Mouse (Mus musculus) heart, postnatal 0 days (tissue): ENCODE results near the gene Atp6v0c. TPM values are rescaled to one million over a fixed set of nuclear protein-coding genes. Genes with fewer than 3 reads are reported as not detected.

ENCODE experiments used
- ATAC-seq: fragments of 200-750 bp; cut with Nextera tagmentation; 2 replicates; pipeline ENCODE4 v1.8.0; 2017; ENCODE audit warnings: low read depth, moderate number of reproducible peaks, moderate library complexity; ENCODE audit not compliant: insufficient read depth
- DNase-seq: peaks from one replicate; pipeline ENCODE4 v3.0.0-alpha.2; 2016; ENCODE audit warnings: low spot score
- H3K27ac ChIP-seq: fragments of 300-500 bp; sonication (generic); 2 replicates; pipeline ENCODE4 v1.5.1; 2014; ENCODE audit warnings: low read depth, mild to moderate bottlenecking
- H3K27me3 ChIP-seq: fragments of 300-500 bp; sonication (generic); 2 replicates; pipeline ENCODE4 v1.6.1; 2014; ENCODE audit warnings: low read length, mixed read lengths; ENCODE audit not compliant: control insufficient read depth, insufficient read depth
- H3K36me3 ChIP-seq: fragments of 300-500 bp; sonication (generic); replicated peaks from 2 replicates; pipeline ENCODE4 v1.6.1; 2014; ENCODE audit warnings: low read length, mixed read lengths; ENCODE audit not compliant: control insufficient read depth, insufficient read depth
- H3K4me1 ChIP-seq: fragments of 300-500 bp; sonication (generic); 2 replicates; pipeline ENCODE4 v1.6.1; 2014; ENCODE audit warnings: antibody characterized with exemption; ENCODE audit not compliant: control insufficient read depth, insufficient read depth
- H3K4me2 ChIP-seq: fragments of 300-500 bp; sonication (generic); 2 replicates; pipeline ENCODE4 v1.6.1; 2014; ENCODE audit warnings: low read depth, mild to moderate bottlenecking, low read length, moderate library complexity
- H3K4me3 ChIP-seq: fragments of 300-500 bp; sonication (generic); 2 replicates; pipeline ENCODE4 v1.5.1; 2014; ENCODE audit warnings: low read depth, low read length
- H3K9ac ChIP-seq: fragments of 300-500 bp; sonication (generic); replicated peaks from 2 replicates; pipeline ENCODE4 v1.6.1; 2014; ENCODE audit warnings: low read depth, low read length, mixed read lengths
- H3K9me3 ChIP-seq: fragments of 300-500 bp; sonication (generic); replicated peaks from 2 replicates; pipeline ENCODE4 v1.6.1; 2016; ENCODE audit warnings: low read length; ENCODE audit not compliant: control insufficient read depth
- CTCF ChIP-seq: IDR thresholded peaks from 2 replicates; pipeline ENCODE4 v1.5.1; 2016; ENCODE audit warnings: antibody characterized with exemption, control low read depth, low read depth
- EP300 ChIP-seq: IDR thresholded peaks from 2 replicates; pipeline ENCODE4 v1.6.1; 2016; ENCODE audit warnings: antibody characterized with exemption, low read depth
- WGBS: fragments of 180-500 bp; shearing (Covaris S2); extraction: QIAGEN DNeasy Blood & Tissue Kit; methylation state at CpG from one replicate; pipeline ENCODE4 v1.1.7; 2014; 5-methylcytosine and 5-hydroxymethylcytosine counted together
- polyA plus RNA-seq: library from polyadenylated mRNA; unstranded; fragments of >200 nt; fragmentation: Nextera tagmentation; extraction: Ambion mirVana; gene quantifications from 2 replicates; pipeline ENCODE4 v1.2.1, GENCODE M21; 2015
- total RNA-seq: library from RNA; depleted of rRNA; stranded (reverse); fragments of >200 nt; gene quantifications from 2 replicates; pipeline ENCODE4 v1.2.3, GENCODE M21; 2014; ENCODE audit warnings: low replicate concordance; rRNA removed

The Atp6v0c gene
- total and polyA plus RNA-seq, 2 experiments from 2014 or later, result 238 to 570 TPM

- no peaks in the 10 kb centered on the region for H3K9me3 ChIP-seq
- no peaks in the 10 kb centered on the region for H3K36me3 ChIP-seq
- TF ChIP-seq EP300, result no peak
- no peak for TF ChIP-seq CTCF
- H3K27ac ChIP-seq, result no peak overlapping the region
- DNase-seq, result no peak
- ATAC-seq, result no peak
- peaks cover 5% of the 10 kb centered on the region; the same call in 1 of the 2 replicates for H3K4me1 ChIP-seq
- H3K4me2 ChIP-seq, result no peak overlapping the region
- H3K27me3 ChIP-seq, result no peaks in the 10 kb centered on the region
- no peak overlapping the region for H3K9ac ChIP-seq
- H3K4me3 ChIP-seq, result no peak overlapping the region
- WGBS, result 71% methylated on average over 3 of the region's 3 CpGs
Measured at GRCm38 (mm10) chr17:24119446-24119845, 50.1 kb downstream of the Atp6v0c start.

Other genes starting within 250 kb of the Atp6v0c start
- not detected in 2 replicates for gene Sbp, start 228.0 kb downstream of the Atp6v0c start, total RNA-seq
- not detected in 2 replicates for gene Sbp, start 228.0 kb downstream of the Atp6v0c start, polyA plus RNA-seq
- not detected in 2 replicates for gene Sbpl, start 214.4 kb downstream of the Atp6v0c start, total RNA-seq
- not detected in 2 replicates for gene Sbpl, start 214.4 kb downstream of the Atp6v0c start, polyA plus RNA-seq
- not detected in 2 replicates for gene Prss30, start 189.1 kb downstream of the Atp6v0c start, total RNA-seq
- gene Prss30, start 189.1 kb downstream of the Atp6v0c start, polyA plus RNA-seq, result not detected in 2 replicates
- 0.15 TPM in 1 of 2 replicates, not detected in the other for gene Prss22, start 171.6 kb downstream of the Atp6v0c start, total RNA-seq
- not detected in 2 replicates for gene Prss22, start 171.6 kb downstream of the Atp6v0c start, polyA plus RNA-seq
- gene Prss27, start 131.6 kb downstream of the Atp6v0c start, total RNA-seq, result 0.99 and 1.1 TPM in 2 replicates
- gene Prss27, start 131.6 kb downstream of the Atp6v0c start, polyA plus RNA-seq, result not detected in 2 replicates
- gene Kctd5, start 96.2 kb downstream of the Atp6v0c start, total RNA-seq, result 34.1 and 39.5 TPM in 2 replicates
- gene Kctd5, start 96.2 kb downstream of the Atp6v0c start, polyA plus RNA-seq, result 23.2 and 23.9 TPM in 2 replicates
- gene Pdpk1, start 18.8 kb downstream of the Atp6v0c start, total RNA-seq, result 36.6 and 43.2 TPM in 2 replicates
- 31.7 and 35.4 TPM in 2 replicates for gene Pdpk1, start 18.8 kb downstream of the Atp6v0c start, polyA plus RNA-seq
- gene Amdhd2, start 5.9 kb downstream of the Atp6v0c start, total RNA-seq, result 33.7 and 34.4 TPM in 2 replicates
- 24.4 and 28.0 TPM in 2 replicates for gene Amdhd2, start 5.9 kb downstream of the Atp6v0c start, polyA plus RNA-seq
- 9.1 and 19.3 TPM in 2 replicates for gene Tbc1d24, start 35.9 kb upstream of the Atp6v0c start, total RNA-seq
- gene Tbc1d24, start 35.9 kb upstream of the Atp6v0c start, polyA plus RNA-seq, result 2.8 and 2.9 TPM in 2 replicates
- 5.1 and 7.3 TPM in 2 replicates for gene Ntn3, start 39.8 kb upstream of the Atp6v0c start, total RNA-seq
- 0.59 and 0.74 TPM in 2 replicates for gene Ntn3, start 39.8 kb upstream of the Atp6v0c start, polyA plus RNA-seq
- 12.7 and 13.6 TPM in 2 replicates for gene Tedc2, start 51.1 kb upstream of the Atp6v0c start, total RNA-seq
- 3.1 and 4.2 TPM in 2 replicates for gene Tedc2, start 51.1 kb upstream of the Atp6v0c start, polyA plus RNA-seq
- gene Ccnf, start 81.8 kb upstream of the Atp6v0c start, total RNA-seq, result 12.4 and 13.8 TPM in 2 replicates
- gene Ccnf, start 81.8 kb upstream of the Atp6v0c start, polyA plus RNA-seq, result 7.2 and 7.5 TPM in 2 replicates
- not detected in 2 replicates for gene Abca17, start 181.4 kb upstream of the Atp6v0c start, total RNA-seq
- gene Abca17, start 181.4 kb upstream of the Atp6v0c start, polyA plus RNA-seq, result not detected in 2 replicates
- 13.8 and 14.8 TPM in 2 replicates for gene Abca3, start 182.2 kb upstream of the Atp6v0c start, total RNA-seq
- gene Abca3, start 182.2 kb upstream of the Atp6v0c start, polyA plus RNA-seq, result 3.5 and 4.4 TPM in 2 replicates
- 123 and 174 TPM in 2 replicates for gene Rnps1, start 244.9 kb upstream of the Atp6v0c start, total RNA-seq
- 127 and 135 TPM in 2 replicates for gene Rnps1, start 244.9 kb upstream of the Atp6v0c start, polyA plus RNA-seq